In the genomic region with DNA sequence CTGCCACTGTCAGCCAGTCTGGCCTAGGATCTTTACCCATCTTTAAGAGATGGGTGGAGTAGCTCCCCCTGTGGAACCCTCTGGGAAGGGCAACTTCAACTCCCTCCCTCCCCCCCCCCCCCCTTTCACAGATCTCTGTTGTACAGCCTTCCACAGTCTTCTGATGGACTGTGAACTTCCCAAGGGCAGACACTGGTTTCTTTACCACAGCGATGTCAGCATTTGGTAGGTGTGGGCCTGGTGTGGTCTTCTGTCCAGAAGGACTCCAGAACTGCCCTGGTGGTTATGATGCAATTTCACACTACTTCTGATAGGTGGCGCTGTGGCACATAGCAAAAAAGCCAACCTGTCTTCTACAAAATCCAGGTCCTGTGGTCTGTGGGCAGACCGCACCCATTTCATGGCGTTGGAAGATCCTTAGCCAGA, we compare ENCODE assay signal across 8 mouse cellular contexts. TPM values are rescaled to one million over a fixed set of nuclear protein-coding genes. Genes with fewer than 3 reads are reported as not detected.
DNase-seq lines count a peak whose midpoint lies in the region; ATAC-seq and TF ChIP-seq lines count a peak whose summit lies in the region.

No protein-coding gene starts in this region.

- H3K9me3 ChIP-seq in hindbrain, embryonic 15.5 days, result no peaks in the 10 kb centered on the region
- H3K9me3 ChIP-seq in midbrain, embryonic 15.5 days, result no peaks in the 10 kb centered on the region

- peaks cover 2% of the 10 kb centered on the region; the same call in 1 of the 2 replicates for H3K4me1 ChIP-seq in testis, adult 2 months (ENCODE audit: control insufficient read depth, insufficient read depth, low read length)
- H3K4me1 ChIP-seq in hindbrain, embryonic 15.5 days (replicated peaks), result no peaks in the 10 kb centered on the region
- H3K4me1 ChIP-seq in midbrain, embryonic 15.5 days, result no peaks in the 10 kb centered on the region

- H3K27me3 ChIP-seq in testis, adult 2 months (ENCODE audit: control insufficient read depth, insufficient read depth, low read length), result no peaks in the 10 kb centered on the region
- H3K27me3 ChIP-seq in hindbrain, embryonic 15.5 days, result no peaks in the 10 kb centered on the region
- 0 out of 2 replicates have a peak, but pooled peaks cover 3% of the 10 kb centered on the region for H3K27me3 ChIP-seq in midbrain, embryonic 15.5 days (replicated peaks)

- TF ChIP-seq CTCF in testis, adult 2 months (IDR thresholded peaks at IDR 0.05; ENCODE audit: control insufficient read depth, insufficient read depth, insufficient replicate concordance, low read depth, low read length), result peak; percentile 83

- DNase-seq in testis, postnatal 10 days (ENCODE audit: low spot score), result no peak
- DNase-seq in brain, adult 2 months (ENCODE audit: low read depth, low spot score), result peak; percentile 75
- DNase-seq in left cerebral cortex, postnatal 25 days (ENCODE audit: low spot score in 2 of 2), result peak; percentile 42 to 71
- DNase-seq in thymus, postnatal 0 days (ENCODE audit: low spot score), result peak; percentile 73

- intact Hi-C loops in left cerebral cortex, postnatal 25 days (cut with DNase I), result loop anchor here (5.0 to 10.0 kb wide), 4 partner anchors 65 to 902 kb away; partner anchors contain the start of gene Nr4a3

- H3K9ac ChIP-seq in hindbrain, embryonic 15.5 days, result no peak overlapping the region
- no peak overlapping the region for H3K9ac ChIP-seq in midbrain, embryonic 15.5 days

- 29% methylated on average over 4 of the region's 4 CpGs for WGBS in hindbrain, embryonic 15.5 days
- 29% methylated on average over 4 of the region's 4 CpGs for WGBS in midbrain, embryonic 15.5 days

- ATAC-seq in erythroid progenitor cell, adult 5-6 weeks (replicated peaks; ENCODE audit: low FRiP score, poor library complexity, severe bottlenecking), result 0 out of 2 replicates have a peak, but pooled peaks have one; percentile 25
- peak; percentile 65; the same call in 1 of the 2 replicates for ATAC-seq in hindbrain, embryonic 15.5 days (ENCODE audit: low FRiP score, low read depth)
- ATAC-seq in midbrain, embryonic 15.5 days (replicated peaks), result peak; percentile 63; the same call in 1 of the 2 replicates

- H3K27ac ChIP-seq in testis, adult 2 months (ENCODE audit: control insufficient read depth, insufficient read depth, low read depth, low read length), result no peak overlapping the region
- no peak overlapping the region for H3K27ac ChIP-seq in hindbrain, embryonic 15.5 days (replicated peaks)
- H3K27ac ChIP-seq in midbrain, embryonic 15.5 days, result no peak overlapping the region

- H3K4me2 ChIP-seq in hindbrain, embryonic 15.5 days, result no peak overlapping the region
- no peak overlapping the region for H3K4me2 ChIP-seq in midbrain, embryonic 15.5 days

- TF ChIP-seq POLR2A in testis, adult 2 months (IDR thresholded peaks at IDR 0.05; ENCODE audit: control insufficient read depth, low read depth, low read length), result no peak

- no peaks in the 10 kb centered on the region for H3K36me3 ChIP-seq in testis, adult 2 months (ENCODE audit: control insufficient read depth, insufficient read depth, low read length)
- no peaks in the 10 kb centered on the region for H3K36me3 ChIP-seq in hindbrain, embryonic 15.5 days
- no peaks in the 10 kb centered on the region for H3K36me3 ChIP-seq in midbrain, embryonic 15.5 days (replicated peaks)

- H3K4me3 ChIP-seq in testis, adult 2 months (ENCODE audit: control insufficient read depth, low read depth, low read length), result no peak overlapping the region
- no peak overlapping the region for H3K4me3 ChIP-seq in hindbrain, embryonic 15.5 days
- H3K4me3 ChIP-seq in midbrain, embryonic 15.5 days, result no peak overlapping the region

RNA-seq across cellular contexts. Expression of gene Sec61b, which starts 28.1 kb away (rescaled TPM):
- 43.6 and 57.8 TPM in 2 replicates for polyA plus RNA-seq in testis, adult 2 months (2012; rRNA removed)
- total RNA-seq in erythroid progenitor cell, adult 5-6 weeks (2015; ENCODE audit: low replicate concordance), result 85.5 and 110 TPM in 2 replicates
- total RNA-seq in erythroid progenitor cell, adult 5-6 weeks (2017; ENCODE audit: low replicate concordance), result 58.2 and 71.0 TPM in 2 replicates
- 251 and 277 TPM in 2 replicates for polyA plus RNA-seq in hindbrain, embryonic 15.5 days (2015; fragmentation: Nextera tagmentation; extraction: Ambion mirVana)
- total RNA-seq in left cerebral cortex, postnatal 25 days (2021), result 10 to 100 TPM; 48.8 to 50.0 TPM
- polyA plus RNA-seq in midbrain, embryonic 15.5 days (2015; fragmentation: Nextera tagmentation; extraction: Ambion mirVana), result 235 and 244 TPM in 2 replicates
- polyA plus RNA-seq in thymus, postnatal 0 days (2015; fragmentation: Nextera tagmentation; extraction: Ambion mirVana), result 467 and 510 TPM in 2 replicates

RNA-seq across cellular contexts. Expression of gene Alg2, which starts 28.4 kb away (rescaled TPM):
- polyA plus RNA-seq in testis, adult 2 months (2012; rRNA removed), result 5.5 and 5.8 TPM in 2 replicates
- total RNA-seq in erythroid progenitor cell, adult 5-6 weeks (2015; ENCODE audit: low replicate concordance), result 12.2 and 15.9 TPM in 2 replicates
- total RNA-seq in erythroid progenitor cell, adult 5-6 weeks (2017; ENCODE audit: low replicate concordance), result 2.2 and 21.4 TPM in 2 replicates
- 322 and 332 TPM in 2 replicates for polyA plus RNA-seq in hindbrain, embryonic 15.5 days (2015; fragmentation: Nextera tagmentation; extraction: Ambion mirVana)
- total RNA-seq in left cerebral cortex, postnatal 25 days (2021), result 100 to 1,000 TPM; 124 to 126 TPM
- 319 and 332 TPM in 2 replicates for polyA plus RNA-seq in midbrain, embryonic 15.5 days (2015; fragmentation: Nextera tagmentation; extraction: Ambion mirVana)
- 27.9 and 29.3 TPM in 2 replicates for polyA plus RNA-seq in thymus, postnatal 0 days (2015; fragmentation: Nextera tagmentation; extraction: Ambion mirVana)

Comparison
In these comparisons a context has a peak if more than half of its experiments do, and no peak if none do; other contexts are left out.
1. RNA of gene Alg2, which starts 28.4 kb away (polyA plus RNA-seq): 319 to 332 TPM in midbrain, embryonic 15.5 days and 322 to 332 TPM in hindbrain, embryonic 15.5 days; 27.9 to 29.3 TPM in thymus, postnatal 0 days and 5.5 to 5.8 TPM in testis, adult 2 months; every median in the first group is over 10 times any median in the second.
2. Peak in every context shown above with its lines, with median percentiles within 50 percentile points of each other: ATAC-seq.